Mouse (Mus musculus): ENCODE measurements at regions not wholly inside any gene's neighbourhood (a gene's known extent, or its start where the extent isn't known, plus 50 kb on each side); places are given as distances from the start of the nearest gene placed in this dataset.

GRCm38 (mm10) chr1:184453673-184454072, 278.7 kb downstream of the Hlx start:
- TF ChIP-seq POLR2A (IDR thresholded peaks at IDR 0.05; ENCODE audit: insufficient read length, low read depth) (no peak), USF1 (IDR thresholded peaks at IDR 0.05; ENCODE audit: low read depth) (no peak), POLR2AphosphoS2 (IDR thresholded peaks at IDR 0.05; ENCODE audit: insufficient read length, low read depth) (no peak), CEBPB (IDR thresholded peaks at IDR 0.05; ENCODE audit: insufficient read depth, poor library complexity, severe bottlenecking) (no peak), MYOG (IDR thresholded peaks at IDR 0.05; ENCODE audit: control insufficient read depth in 1 of 3, insufficient read depth in 1 of 3, insufficient read length in 2 of 3, low read depth in 2 of 3) (no peak), MAX (IDR thresholded peaks at IDR 0.05; ENCODE audit: low read depth) (no peak), TCF12 (IDR thresholded peaks at IDR 0.05; ENCODE audit: insufficient read depth, poor library complexity, severe bottlenecking) (no peak), E2F4 (IDR thresholded peaks at IDR 0.05; ENCODE audit: insufficient read depth) (no peak), MYOD1 (IDR thresholded peaks at IDR 0.05; ENCODE audit: control insufficient read depth in 1 of 3, insufficient read length in 2 of 3, low read depth in 2 of 3) (no peak)
